Mouse (Mus musculus): Measurements from ENCODE around the gene Galnt6.

The Galnt6 gene

GRCm38 (mm10) chr15:100655201-100655600 is 74.0 kb downstream of the Galnt6 start:
- no peak for DNase-seq (ENCODE audit: low read depth, low spot score)

GRCm38 (mm10) chr15:100654271-100654670 is 74.9 kb downstream of the Galnt6 start:
- DNase-seq (ENCODE audit: low read depth, low spot score): no peak

- DNase-seq (ENCODE audit: low read depth, low spot score): no peak
Measured at GRCm38 (mm10) chr15:100651610-100652009, 77.6 kb downstream of the Galnt6 start.

GRCm38 (mm10) chr15:100650111-100650510 is 79.1 kb downstream of the Galnt6 start:
- DNase-seq (ENCODE audit: low read depth, low spot score): no peak

- DNase-seq (ENCODE audit: low read depth, low spot score): no peak
Measured at GRCm38 (mm10) chr15:100646161-100646560, 83.0 kb downstream of the Galnt6 start.

- no peak for DNase-seq (ENCODE audit: low read depth, low spot score)
Measured at GRCm38 (mm10) chr15:100642451-100642850, 86.7 kb downstream of the Galnt6 start.

Data from ES-CJ7 (cell line).